9 mouse cellular contexts compared by ENCODE assay signal in the genomic region with DNA sequence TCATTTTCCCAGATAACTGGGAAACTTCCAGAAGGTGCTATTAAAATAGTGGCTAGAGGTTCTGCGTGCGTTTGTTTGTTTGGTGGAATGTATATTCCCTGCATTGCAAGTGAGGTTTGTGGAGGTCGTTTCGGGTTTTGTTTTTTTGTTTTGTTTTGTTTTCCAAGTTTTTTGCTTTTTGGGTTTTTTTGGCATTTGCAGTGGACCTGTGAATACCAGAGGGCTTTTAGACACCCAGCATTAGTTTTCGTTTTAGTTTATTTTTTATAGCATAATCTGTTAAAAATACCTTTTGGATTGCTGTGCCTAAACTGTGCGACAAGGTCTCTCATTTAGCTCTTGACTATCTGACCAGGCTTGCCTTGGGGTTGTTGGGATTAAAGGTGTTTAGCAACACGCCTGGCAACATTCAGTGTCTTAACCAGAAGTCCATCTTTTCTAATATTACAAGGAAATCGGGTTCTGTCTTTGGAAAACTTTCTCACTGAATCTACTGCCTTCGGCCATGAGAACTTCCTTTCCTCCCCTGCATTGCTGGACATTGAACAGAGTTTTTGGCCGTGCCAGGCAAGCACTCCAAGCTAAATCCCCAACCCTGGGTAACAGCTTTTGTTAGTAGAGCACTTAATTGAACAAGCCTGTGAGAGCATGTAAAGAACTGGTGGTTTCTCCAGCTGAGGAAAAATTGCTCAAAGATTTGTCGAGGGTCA. TPM values are rescaled to one million over a fixed set of nuclear protein-coding genes. Genes with fewer than 3 reads are reported as not detected.
DNase-seq lines count a peak whose midpoint lies in the region; ATAC-seq and TF ChIP-seq lines count a peak whose summit lies in the region.
"Had no signal": no experiment of that assay in that cellular context is flagged by ENCODE, and none has a peak within 500 bp of the region (broad histone marks: within the 10 kb centered on the region; RNA-seq: fewer than 3 reads in every experiment).

No protein-coding gene starts in this region.

- peaks cover 16% of the 10 kb centered on the region for H3K4me1 ChIP-seq in embryonic facial prominence, embryonic 14.5 days (ENCODE audit: control insufficient read depth, insufficient read depth, low read length)
- peaks cover 21% of the 10 kb centered on the region for H3K4me1 ChIP-seq in limb, embryonic 10.5 days
- peaks cover 25% of the 10 kb centered on the region for H3K4me1 ChIP-seq in neural tube, embryonic 13.5 days (replicated peaks)

- H3K9ac ChIP-seq in embryonic facial prominence, embryonic 14.5 days (ENCODE audit: low read depth, low read length) = peak overlapping the region; percentile 93
- peak overlapping the region; percentile 95 for H3K9ac ChIP-seq in neural tube, embryonic 13.5 days

- ATAC-seq in embryonic facial prominence, embryonic 14.5 days (ENCODE audit: low read depth) = no peak
- no peak for ATAC-seq in neural tube, embryonic 13.5 days (ENCODE audit: low read depth)

- no peak for DNase-seq in left cerebral cortex, adult 2 months (ENCODE audit: extremely low spot score in 1 of 2, low spot score in 2 of 2)
- DNase-seq in left cerebral cortex, adult 9 months (ENCODE audit: low spot score in 2 of 2) = no peak
- no peak for DNase-seq in embryonic facial prominence, embryonic 14.5 days (ENCODE audit: low spot score)
- no peak for DNase-seq in limb, embryonic 10.5 days (ENCODE audit: low spot score)
- DNase-seq in thymus, postnatal 14 days = no peak
- no peak for DNase-seq in left cerebral cortex, postnatal 36 days (ENCODE audit: low spot score in 2 of 2)
- DNase-seq in thymus, postnatal 0 days (ENCODE audit: low spot score) = no peak

- peak overlapping the region; percentile 72 for H3K4me3 ChIP-seq in left cerebral cortex, adult 2 months
- H3K4me3 ChIP-seq in embryonic facial prominence, embryonic 14.5 days (ENCODE audit: low read depth, low read length) = peak overlapping the region; percentile 88
- H3K4me3 ChIP-seq in limb, embryonic 10.5 days = peak overlapping the region; percentile 84
- H3K4me3 ChIP-seq in neural tube, embryonic 13.5 days = peak overlapping the region; percentile 94

- no peak for TF ChIP-seq CTCF in left cerebral cortex, adult 2 months (IDR thresholded peaks at IDR 0.05)

- WGBS in embryonic facial prominence, embryonic 14.5 days = 10% methylated on average over 11 of the region's 11 CpGs
- WGBS in limb, embryonic 10.5 days = 14% methylated on average over 11 of the region's 11 CpGs
- 20% methylated on average over 11 of the region's 11 CpGs for WGBS in neural tube, embryonic 13.5 days

- intact Hi-C loops in left cerebral cortex, adult 2 months (cut with DNase I) = loop anchor here (10.0 kb wide), 2 partner anchors 600 to 850 kb away; a partner anchor contains a TSS
- intact Hi-C loops in left cerebral cortex, postnatal 36 days (cut with DNase I) = loop anchor here (10.0 kb wide), 1 partner anchor 850 kb away; a partner anchor contains a TSS

- H3K36me3 ChIP-seq in embryonic facial prominence, embryonic 14.5 days (ENCODE audit: control insufficient read depth, insufficient read depth, low read length) = no peaks in the 10 kb centered on the region
- H3K36me3 ChIP-seq in limb, embryonic 10.5 days = peaks cover 26% of the 10 kb centered on the region
- no peaks in the 10 kb centered on the region for H3K36me3 ChIP-seq in neural tube, embryonic 13.5 days

- no peaks in the 10 kb centered on the region for H3K9me3 ChIP-seq in embryonic facial prominence, embryonic 14.5 days (ENCODE audit: control insufficient read depth, low read length)
- no peaks in the 10 kb centered on the region for H3K9me3 ChIP-seq in limb, embryonic 10.5 days (replicated peaks)
- no peaks in the 10 kb centered on the region for H3K9me3 ChIP-seq in neural tube, embryonic 13.5 days

- peak overlapping the region; percentile 86 for H3K4me2 ChIP-seq in embryonic facial prominence, embryonic 14.5 days (ENCODE audit: low read depth, low read length)
- peak overlapping the region; percentile 93 for H3K4me2 ChIP-seq in neural tube, embryonic 13.5 days

- H3K27ac ChIP-seq in left cerebral cortex, adult 2 months = no peak overlapping the region
- H3K27ac ChIP-seq in embryonic facial prominence, embryonic 14.5 days (replicated peaks; ENCODE audit: low read depth, low read length) = peak overlapping the region; percentile 96; the same call in 1 of the 2 replicates
- H3K27ac ChIP-seq in limb, embryonic 10.5 days = peak overlapping the region; percentile 98
- H3K27ac ChIP-seq in neural tube, embryonic 13.5 days (replicated peaks) = no peak overlapping the region

- H3K27me3 ChIP-seq in embryonic facial prominence, embryonic 14.5 days (replicated peaks; ENCODE audit: control insufficient read depth, insufficient read depth, low read length) = no peaks in the 10 kb centered on the region
- no peaks in the 10 kb centered on the region for H3K27me3 ChIP-seq in limb, embryonic 10.5 days (ENCODE audit: low read depth, poor library complexity, severe bottlenecking)
- peaks cover 8% of the 10 kb centered on the region; the same call in 1 of the 2 replicates for H3K27me3 ChIP-seq in neural tube, embryonic 13.5 days

RNA-seq across cellular contexts. Expression of a gene that starts 1.5 kb away (rescaled TPM):
- 100 to 1,000 TPM; 163 to 167 TPM for total RNA-seq in left cerebral cortex, adult 2 months (2021)
- polyA plus RNA-seq in embryonic facial prominence, embryonic 14.5 days (2014; fragmentation: Nextera tagmentation; extraction: Ambion mirVana) = 123 and 141 TPM in 2 replicates
- 133 and 140 TPM in 2 replicates for polyA plus RNA-seq in limb, embryonic 10.5 days (2016; fragmentation: Nextera tagmentation; extraction: Ambion mirVana)
- 81.2 and 90.3 TPM in 2 replicates for polyA plus RNA-seq in neural tube, embryonic 13.5 days (2015; fragmentation: Nextera tagmentation; extraction: Ambion mirVana)
- total RNA-seq in left cerebral cortex, postnatal 36 days (2021) = 100 to 1,000 TPM; 157 to 165 TPM
- 93.3 and 103 TPM in 2 replicates for polyA plus RNA-seq in thymus, postnatal 0 days (2015; fragmentation: Nextera tagmentation; extraction: Ambion mirVana)

RNA-seq across cellular contexts. Expression of a gene that starts 25.2 kb away (rescaled TPM):
- 10 to 100 TPM; 16.4 to 22.8 TPM for total RNA-seq in left cerebral cortex, adult 2 months (2021)
- 45.9 and 56.4 TPM in 2 replicates for polyA plus RNA-seq in embryonic facial prominence, embryonic 14.5 days (2014; fragmentation: Nextera tagmentation; extraction: Ambion mirVana)
- polyA plus RNA-seq in limb, embryonic 10.5 days (2016; fragmentation: Nextera tagmentation; extraction: Ambion mirVana) = 13.0 and 18.6 TPM in 2 replicates
- 10.5 and 15.9 TPM in 2 replicates for polyA plus RNA-seq in neural tube, embryonic 13.5 days (2015; fragmentation: Nextera tagmentation; extraction: Ambion mirVana)
- total RNA-seq in left cerebral cortex, postnatal 36 days (2021) = 10 to 100 TPM; 17.2 to 28.6 TPM
- polyA plus RNA-seq in thymus, postnatal 0 days (2015; fragmentation: Nextera tagmentation; extraction: Ambion mirVana) = 4.4 and 5.2 TPM in 2 replicates

RNA-seq across cellular contexts. Expression of a gene that starts 47.1 kb away (rescaled TPM):
- under 1 TPM; 0.33 to 0.38 TPM for total RNA-seq in left cerebral cortex, adult 2 months (2021)
- polyA plus RNA-seq in embryonic facial prominence, embryonic 14.5 days (2014; fragmentation: Nextera tagmentation; extraction: Ambion mirVana) = 61.0 and 70.0 TPM in 2 replicates
- polyA plus RNA-seq in limb, embryonic 10.5 days (2016; fragmentation: Nextera tagmentation; extraction: Ambion mirVana) = 33.4 and 49.5 TPM in 2 replicates
- 1.4 and 3.8 TPM in 2 replicates for polyA plus RNA-seq in neural tube, embryonic 13.5 days (2015; fragmentation: Nextera tagmentation; extraction: Ambion mirVana)
- under 1 TPM in 1 of 2 experiments, not detected in 1; 0.22 TPM for total RNA-seq in left cerebral cortex, postnatal 36 days (2021)
- polyA plus RNA-seq in thymus, postnatal 0 days (2015; fragmentation: Nextera tagmentation; extraction: Ambion mirVana) = 1,281 and 1,324 TPM in 2 replicates
- polyA plus RNA-seq: activated CD4-positive, CD25-positive, alpha-beta regulatory T cell, adult 4 months had no signal

Comparison
In these comparisons a context has a peak if more than half of its experiments do, and no peak if none do; other contexts are left out.
1. H3K27ac ChIP-seq: peak in embryonic facial prominence, embryonic 14.5 days (single experiment) and limb, embryonic 10.5 days (single experiment); none in left cerebral cortex, adult 2 months (single experiment) and neural tube, embryonic 13.5 days (single experiment).
2. RNA of a gene that starts 47.1 kb away (polyA plus RNA-seq): 1,281 to 1,324 TPM in thymus, postnatal 0 days; 61.0 to 70.0 TPM in embryonic facial prominence, embryonic 14.5 days, 33.4 to 49.5 TPM in limb, embryonic 10.5 days and 1.4 to 3.8 TPM in neural tube, embryonic 13.5 days; every median in the first group is over 10 times any median in the second.
3. Peak in every context shown above with its lines, with median percentiles within 50 percentile points of each other: H3K4me3 ChIP-seq.